Mouse (Mus musculus) cerebellum, adult 11-12 months (tissue): ENCODE results near the gene Egflam.

Experiments used
- DNase-seq: peaks from one replicate; pipeline ENCODE4 v3.0.0; 2022

The Egflam gene

GRCm38 (mm10) chr15:7215845-7216244, 182.3 kb downstream of the Egflam start:
- no peak for DNase-seq

GRCm38 (mm10) chr15:7213683-7214082, 184.5 kb downstream of the Egflam start:
- DNase-seq: no peak

GRCm38 (mm10) chr15:7208180-7208579, 190.0 kb downstream of the Egflam start:
- no peak for DNase-seq

GRCm38 (mm10) chr15:7207292-7207691, 190.9 kb downstream of the Egflam start:
- DNase-seq: no peak

- no peak for DNase-seq
These were observed 192.1 kb downstream of the Egflam start for GRCm38 (mm10) chr15:7206110-7206509.

GRCm38 (mm10) chr15:7204917-7205316, 193.3 kb downstream of the Egflam start:
- no peak for DNase-seq

- no peak for DNase-seq
These were observed 194.4 kb downstream of the Egflam start for GRCm38 (mm10) chr15:7203606-7204330.

- no peak for DNase-seq
These were observed 195.2 kb downstream of the Egflam start for GRCm38 (mm10) chr15:7202981-7203380.

GRCm38 (mm10) chr15:7201421-7202380, 196.5 kb downstream of the Egflam start:
- no peak for DNase-seq

GRCm38 (mm10) chr15:7200286-7200685, 197.9 kb downstream of the Egflam start:
- DNase-seq: no peak

GRCm38 (mm10) chr15:7198816-7199215, 199.4 kb downstream of the Egflam start:
- no peak for DNase-seq

- no peak for DNase-seq
These were observed 200.3 kb downstream of the Egflam start for GRCm38 (mm10) chr15:7197652-7198445.

GRCm38 (mm10) chr15:7194748-7195221, 203.4 kb downstream of the Egflam start:
- no peak for DNase-seq

GRCm38 (mm10) chr15:7194147-7194720, 204.0 kb downstream of the Egflam start:
- DNase-seq: no peak

- DNase-seq: no peak
These were observed 205.6 kb downstream of the Egflam start for GRCm38 (mm10) chr15:7192582-7192981.

- no peak for DNase-seq
These were observed 207.1 kb downstream of the Egflam start for GRCm38 (mm10) chr15:7191074-7191473.

GRCm38 (mm10) chr15:7189678-7190454, 208.3 kb downstream of the Egflam start:
- no peak for DNase-seq

- no peak for DNase-seq
These were observed 210.5 kb downstream of the Egflam start for GRCm38 (mm10) chr15:7187682-7188081.

GRCm38 (mm10) chr15:7180576-7180975, 217.6 kb downstream of the Egflam start:
- peak; percentile 10 for DNase-seq

- DNase-seq: no peak
These were observed 224.4 kb downstream of the Egflam start for GRCm38 (mm10) chr15:7173776-7174175.

GRCm38 (mm10) chr15:7173346-7173745, 224.8 kb downstream of the Egflam start:
- no peak for DNase-seq

- DNase-seq: no peak
These were observed 225.3 kb downstream of the Egflam start for GRCm38 (mm10) chr15:7172875-7173274.
